Mouse (Mus musculus): ENCODE data around the gene Foxk1. TPM values are rescaled to one million over a fixed set of nuclear protein-coding genes. Genes with fewer than 3 reads are reported as not detected.
A peak's percentile ranks its signal among the peaks of the same experiment; 100 is the strongest.

Gene Foxk1
- total RNA-seq, 2 experiments from 2014 or later: 16.2 TPM

DNA sequence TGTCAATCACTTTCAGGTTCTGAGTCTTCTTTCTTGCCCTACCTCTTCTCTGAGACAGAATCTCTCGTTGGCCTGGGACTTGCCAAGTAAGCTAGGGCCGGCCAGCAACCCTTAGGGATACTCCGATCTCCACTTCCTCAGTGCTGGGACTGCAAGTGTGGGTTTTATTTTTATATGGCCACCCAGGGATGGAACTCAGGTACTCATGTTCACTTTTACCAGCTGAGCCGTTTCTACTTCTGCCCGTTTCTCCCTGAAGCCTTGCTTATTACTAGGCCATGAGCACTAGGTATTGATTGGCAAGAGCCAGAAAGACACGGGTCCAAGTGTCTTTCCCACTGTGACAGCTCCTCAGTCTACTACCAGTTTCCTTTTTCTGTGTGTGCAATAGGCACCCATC is 61.7 kb downstream of the Foxk1 start:
- intact Hi-C loops (cut with DNase I): loop anchor here (1.0 kb wide), 1 partner anchor 21 kb away; no protein-coding TSS in a partner anchor
- DNase-seq (ENCODE audit: low spot score): no peak

DNA sequence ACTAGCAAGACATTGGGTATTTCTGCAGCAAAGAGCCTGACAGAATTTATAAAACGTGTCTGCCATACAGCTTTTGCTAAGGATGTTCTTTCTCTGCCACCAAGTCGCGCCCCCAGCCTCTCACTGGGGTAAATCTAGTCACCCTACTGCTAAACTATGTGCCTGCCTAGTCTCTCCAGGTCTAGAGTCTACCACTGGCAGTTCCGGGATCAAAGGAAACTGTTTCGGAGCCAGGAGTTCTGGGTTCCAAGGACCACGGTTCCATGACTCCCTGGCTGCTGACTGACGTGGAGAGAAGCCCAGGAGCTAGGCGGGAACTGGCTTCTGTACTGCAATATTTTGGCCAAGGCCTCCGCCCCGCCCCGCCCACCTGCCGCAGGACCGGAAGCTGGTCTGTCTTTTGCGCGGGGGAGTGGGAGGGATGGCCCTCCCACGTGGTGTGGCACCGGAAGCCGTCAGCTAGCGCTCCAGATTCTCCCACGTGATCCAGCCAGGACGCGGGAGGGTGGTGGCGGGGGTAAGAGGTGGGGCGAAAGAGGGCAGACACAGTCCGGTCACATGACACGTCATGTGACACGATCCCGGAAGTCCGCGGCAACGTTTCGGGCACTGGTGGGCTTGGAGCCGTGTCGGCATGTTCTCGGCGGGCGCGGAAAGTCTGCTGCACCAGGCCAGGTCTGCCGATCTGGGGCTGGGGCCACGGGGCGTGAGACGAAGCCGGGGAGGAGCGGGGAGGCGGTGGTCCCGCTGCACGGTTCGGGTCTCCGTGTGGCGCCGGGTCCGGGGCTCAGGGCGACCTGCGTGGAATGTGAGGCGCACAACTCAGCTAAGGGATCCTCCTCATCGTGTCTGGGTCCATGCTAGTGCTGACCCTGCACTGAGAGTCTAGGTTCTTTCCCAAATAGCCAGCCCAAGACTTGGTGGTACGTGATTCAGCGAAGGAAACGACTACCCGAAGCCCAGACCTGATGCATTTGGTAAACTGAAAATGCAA is 62.5 kb downstream of the Foxk1 start, which contains the start of gene Ap5z1:
TSS of gene Ap5z1 (plus strand) at position 484 of the 994 bp plus-strand sequence.
- intact Hi-C loops (cut with DNase I): loop anchor here (1.0 kb wide), 1 partner anchor 21 kb away; no protein-coding TSS in a partner anchor
- DNase-seq (ENCODE audit: low spot score): peak; percentile 91

DNA sequence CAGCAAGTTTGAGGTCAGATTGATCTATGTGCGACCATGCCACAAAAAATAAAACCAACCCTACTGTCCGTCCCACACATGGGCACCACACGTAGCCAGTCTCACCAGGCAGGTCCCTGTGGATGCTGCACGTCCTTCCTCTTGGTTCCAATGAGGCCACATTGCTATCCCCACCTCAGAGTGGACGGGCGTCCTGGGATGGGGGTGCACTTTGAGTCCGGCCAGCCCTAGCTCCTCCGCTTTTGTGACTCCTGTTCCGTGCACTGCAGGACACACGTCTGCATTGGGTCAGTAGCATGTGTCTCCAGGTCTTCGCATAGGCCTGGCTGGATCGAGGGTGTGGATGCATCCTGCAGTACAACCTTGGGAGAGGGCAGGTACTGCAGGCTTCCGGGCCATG is 67.1 kb downstream of the Foxk1 start:
- intact Hi-C loops (cut with DNase I): no loop called here
- DNase-seq (ENCODE audit: low spot score): no peak

DNA sequence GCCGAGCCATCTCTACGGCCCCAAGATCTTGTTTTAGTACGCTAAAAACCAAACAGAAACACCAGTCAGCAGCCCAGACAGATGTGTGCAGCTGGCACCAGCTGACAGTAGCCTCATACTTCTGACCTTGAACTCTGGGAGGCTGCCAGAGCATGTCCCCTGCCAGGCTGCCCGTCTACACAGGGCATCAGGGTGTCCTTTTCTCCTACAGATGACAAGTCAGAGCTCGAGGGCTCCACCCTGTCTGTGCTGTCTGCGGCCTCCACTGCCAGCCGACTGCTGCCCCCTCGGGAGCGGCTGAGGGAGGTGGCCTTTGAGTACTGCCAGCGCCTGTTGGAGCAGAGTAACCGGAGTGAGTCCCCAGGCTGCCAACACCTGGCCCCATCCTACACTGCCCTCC is 68.5 kb downstream of the Foxk1 start:
- intact Hi-C loops (cut with DNase I): no loop called here
- no peak for DNase-seq (ENCODE audit: low spot score)

DNA sequence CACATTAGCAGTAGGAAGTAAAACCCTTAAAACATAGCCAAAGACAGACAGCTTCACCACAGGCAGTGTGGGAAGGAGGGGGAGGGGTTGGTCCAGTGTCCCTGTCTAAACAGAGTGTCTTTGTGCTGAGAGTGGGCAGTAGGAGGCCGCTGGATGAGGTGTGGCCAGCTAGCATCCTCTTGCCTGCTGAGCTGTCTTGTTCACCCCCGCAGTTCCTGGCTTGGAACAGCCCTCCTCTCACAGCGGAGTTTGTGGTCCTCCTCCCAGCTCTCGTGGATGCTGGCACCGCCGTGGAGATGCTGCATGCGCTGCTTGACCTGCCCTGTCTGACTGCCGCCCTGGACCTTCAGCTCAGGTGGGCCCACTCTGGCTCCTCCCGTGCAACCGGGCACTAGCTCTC is 72.4 kb downstream of the Foxk1 start:
- intact Hi-C loops (cut with DNase I): no loop called here
- no peak for DNase-seq (ENCODE audit: low spot score)

DNA sequence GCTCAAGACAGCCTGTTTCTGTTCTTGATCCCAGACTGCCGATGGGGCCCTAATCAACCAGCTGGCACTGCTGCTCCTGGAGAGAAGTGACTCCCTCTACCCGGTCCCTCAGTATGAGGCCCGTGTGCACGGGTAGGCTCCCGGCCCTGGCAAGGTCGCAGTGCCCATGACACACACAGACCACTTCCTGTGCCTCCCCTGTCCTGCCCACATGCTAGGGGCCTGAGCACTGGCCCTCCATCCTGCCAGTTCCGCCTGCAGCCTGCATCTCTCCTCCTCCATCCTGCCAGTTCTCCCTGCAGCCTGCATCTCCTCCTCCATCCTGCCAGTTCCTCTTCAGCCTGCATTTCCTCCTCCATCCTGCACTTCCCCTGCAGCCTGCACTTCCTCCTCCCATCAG is 74.4 kb downstream of the Foxk1 start:
- no peak for DNase-seq (ENCODE audit: low spot score)
- intact Hi-C loops (cut with DNase I): loop anchor here (5.0 kb wide), 2 partner anchors 147 to 242 kb away; no protein-coding TSS in a partner anchor

DNA sequence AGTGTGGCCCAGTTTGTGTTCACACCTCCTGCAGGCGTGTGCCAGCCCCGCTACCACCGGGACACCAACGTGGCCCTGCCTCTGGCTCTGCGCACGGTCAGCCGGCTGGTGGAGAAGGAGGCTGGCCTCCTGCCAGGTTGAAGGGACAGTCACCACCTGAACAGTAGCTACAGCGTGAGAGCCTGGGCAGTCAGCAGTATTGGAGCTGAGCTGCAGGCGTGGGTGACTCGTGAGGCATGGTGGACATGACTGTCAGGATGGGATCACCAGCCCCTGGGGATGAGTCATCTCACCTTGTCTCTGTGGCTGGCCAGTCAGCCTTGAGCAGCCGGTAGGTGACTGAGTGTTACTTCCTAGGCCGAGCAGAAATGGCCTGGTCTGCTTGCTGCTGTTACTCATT is 76.0 kb downstream of the Foxk1 start:
- intact Hi-C loops (cut with DNase I): loop anchor here (5.0 kb wide), 2 partner anchors 145 to 240 kb away; no protein-coding TSS in a partner anchor
- no peak for DNase-seq (ENCODE audit: low spot score)

DNA sequence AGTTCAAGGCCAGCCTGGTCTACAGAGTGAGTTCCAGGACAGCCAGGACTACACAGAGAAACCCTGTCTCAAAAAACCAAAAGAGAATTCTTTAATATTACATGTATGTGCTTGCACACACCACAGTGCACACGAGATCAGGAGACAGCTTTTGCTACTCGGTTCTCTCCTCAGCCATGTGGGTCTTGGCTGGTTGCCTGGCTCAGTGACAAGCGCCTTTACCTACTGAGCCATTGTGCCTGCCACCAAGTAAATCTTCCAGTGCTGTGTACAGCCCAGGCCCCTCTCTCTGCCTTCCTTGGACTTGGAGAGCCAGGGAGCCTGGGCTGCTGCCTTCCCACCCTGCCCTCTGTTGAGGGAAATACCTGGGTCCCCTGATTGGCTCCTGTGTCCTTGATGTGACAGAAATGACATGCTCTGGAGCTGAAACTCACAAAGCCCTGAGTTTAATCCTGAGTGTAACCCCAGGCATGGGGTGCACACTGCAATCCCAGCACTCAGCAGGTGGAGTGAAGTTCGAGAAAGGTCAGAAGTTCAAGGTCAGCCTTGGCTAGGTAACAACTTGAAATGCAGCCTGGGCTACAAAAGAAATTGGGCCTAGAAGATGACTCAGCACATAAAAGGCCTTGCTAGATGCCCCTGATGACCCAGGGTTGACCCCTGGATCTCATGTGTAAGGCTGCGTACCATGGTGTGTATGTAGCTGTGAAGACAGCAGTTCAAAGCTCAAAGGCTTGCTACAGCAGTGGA is 76.7 kb downstream of the Foxk1 start:
- intact Hi-C loops (cut with DNase I): loop anchor here (2.0 to 5.0 kb wide), 3 partner anchors 75 to 239 kb away; no protein-coding TSS in a partner anchor
- DNase-seq (ENCODE audit: low spot score): no peak

DNA sequence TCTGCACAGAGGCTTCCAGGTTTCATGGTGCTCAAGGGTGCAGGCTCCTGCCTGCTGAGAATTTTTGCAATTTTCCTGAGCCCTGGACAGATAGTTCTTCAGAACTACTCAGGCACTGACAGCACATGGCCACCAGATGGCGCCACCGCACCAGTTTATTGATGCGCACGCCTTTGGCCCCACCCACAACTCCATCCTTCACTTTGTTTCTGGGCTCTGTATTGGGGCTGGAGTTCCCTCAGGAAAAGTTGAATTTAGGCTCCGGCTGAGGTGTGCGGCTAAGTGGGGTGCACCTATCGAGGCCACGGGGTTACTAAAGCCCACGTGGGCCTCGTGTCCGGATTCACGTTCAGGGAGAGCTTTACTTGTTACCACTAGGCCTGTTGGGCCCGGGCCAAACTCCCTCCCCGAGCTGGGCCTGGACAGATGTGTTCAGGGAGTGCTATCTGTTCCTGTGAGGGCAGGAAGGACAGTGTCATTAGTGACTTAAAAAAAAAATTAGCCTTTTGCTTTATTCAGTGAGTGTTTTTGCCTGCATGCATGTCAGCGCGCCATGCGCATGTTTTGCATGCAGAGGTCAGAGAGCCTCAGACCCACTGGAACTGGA is 77.6 kb downstream of the Foxk1 start:
- intact Hi-C loops (cut with DNase I): loop anchor here (2.0 to 5.0 kb wide), 3 partner anchors 74 to 238 kb away; no protein-coding TSS in a partner anchor
- peak; percentile 42 for DNase-seq (ENCODE audit: low spot score)

DNA sequence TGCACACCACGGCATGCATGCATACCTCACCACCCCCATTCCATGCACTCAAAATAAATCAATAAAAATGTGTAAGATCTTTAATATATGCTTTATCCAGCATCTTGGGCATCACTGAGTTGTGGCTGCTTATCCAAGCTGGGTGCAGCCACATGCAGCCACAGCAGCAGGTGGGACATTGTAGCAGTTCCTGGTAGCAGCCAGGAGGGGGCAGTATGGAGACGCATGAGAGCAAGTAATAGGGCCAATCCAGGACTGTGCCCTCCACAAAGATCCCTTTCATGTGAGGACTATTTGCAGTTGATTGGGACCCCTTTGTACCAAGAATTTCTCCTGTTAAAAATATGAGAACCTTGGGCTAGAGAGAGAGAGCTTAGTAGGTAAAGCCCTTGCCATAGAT is 81.2 kb downstream of the Foxk1 start:
- DNase-seq (ENCODE audit: low spot score): no peak

DNA sequence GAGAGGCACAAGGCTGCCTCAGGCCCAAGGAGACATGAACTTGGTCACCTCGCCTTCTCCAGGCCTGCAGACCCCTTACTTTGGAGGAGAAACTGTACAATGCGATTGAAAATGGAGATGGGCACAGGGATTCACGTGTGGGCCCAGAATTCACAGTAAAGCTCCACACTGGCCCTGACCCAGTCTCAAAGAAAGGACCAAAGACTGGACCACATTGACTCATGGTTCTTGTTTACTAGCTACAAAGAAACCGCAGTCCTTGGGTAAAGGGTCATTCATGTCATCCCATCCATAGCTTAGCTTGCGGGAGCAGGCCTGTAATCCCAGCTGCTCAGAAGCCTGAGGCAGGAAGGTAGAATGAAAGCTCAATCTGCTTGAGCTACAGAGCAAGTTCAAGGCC is 82.3 kb downstream of the Foxk1 start:
- intact Hi-C loops (cut with DNase I): no loop called here
- no peak for DNase-seq (ENCODE audit: low spot score)

More for the DNA sequence above, 81.2 kb downstream of the Foxk1 start:
- intact Hi-C loops (cut with DNase I): no loop called here

DNA sequence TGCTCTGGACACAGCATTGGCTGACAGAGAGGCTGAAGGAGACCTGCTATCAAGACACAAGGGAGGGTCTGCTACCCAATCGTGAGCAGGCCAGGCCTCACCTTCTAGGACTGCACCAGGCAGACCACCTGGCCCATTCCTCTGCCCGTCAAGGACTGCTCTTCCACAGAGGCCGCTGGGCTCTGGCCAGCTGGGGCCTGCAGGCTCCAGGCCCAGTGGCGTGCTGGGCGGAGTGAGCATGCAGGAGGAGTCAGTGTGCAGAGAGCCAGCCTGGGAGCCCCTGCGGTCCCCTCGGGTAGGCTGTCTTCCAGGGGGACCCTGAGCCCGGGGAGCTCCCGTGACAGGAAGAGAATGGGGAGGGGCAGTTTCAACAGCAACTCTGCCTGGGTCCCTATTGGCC is 85.4 kb downstream of the Foxk1 start:
- intact Hi-C loops (cut with DNase I): no loop called here
- DNase-seq (ENCODE audit: low spot score): no peak

DNA sequence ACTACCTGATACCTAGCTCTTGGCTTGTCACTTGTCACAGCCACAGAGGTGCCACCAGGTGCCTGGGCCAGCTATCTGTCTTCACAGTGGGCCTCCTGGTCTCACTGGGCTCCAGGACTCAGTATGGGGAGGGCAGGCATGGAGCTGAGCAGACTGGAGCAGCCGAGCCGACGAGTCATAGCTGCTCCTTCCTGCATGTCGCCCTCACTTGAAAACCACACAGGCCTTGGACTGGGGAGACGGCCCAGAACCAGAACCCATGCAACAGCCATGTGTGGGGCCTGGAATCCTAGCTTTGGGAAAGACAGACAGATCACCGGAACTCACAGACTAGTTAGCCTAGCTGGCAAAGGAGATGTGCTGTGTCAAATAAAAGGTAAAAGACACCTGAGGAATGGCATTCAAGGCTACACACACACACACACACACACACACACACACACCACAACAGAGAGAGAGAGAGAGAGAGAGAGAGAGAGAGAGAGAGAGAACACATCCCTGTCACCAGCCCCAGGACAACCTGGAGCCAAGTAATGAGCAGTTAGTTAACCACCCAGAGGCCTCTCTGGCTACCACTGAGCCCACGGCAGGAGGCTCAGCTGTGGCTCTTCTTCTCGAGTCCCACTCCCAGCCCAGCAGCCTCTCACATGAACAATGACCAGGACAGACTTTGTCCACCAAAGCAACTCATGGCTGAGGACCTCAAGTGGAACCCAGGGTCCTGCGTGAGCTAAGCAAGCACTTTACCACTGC is 88.8 kb downstream of the Foxk1 start:
- intact Hi-C loops (cut with DNase I): no loop called here
- DNase-seq (ENCODE audit: low spot score): no peak

DNA sequence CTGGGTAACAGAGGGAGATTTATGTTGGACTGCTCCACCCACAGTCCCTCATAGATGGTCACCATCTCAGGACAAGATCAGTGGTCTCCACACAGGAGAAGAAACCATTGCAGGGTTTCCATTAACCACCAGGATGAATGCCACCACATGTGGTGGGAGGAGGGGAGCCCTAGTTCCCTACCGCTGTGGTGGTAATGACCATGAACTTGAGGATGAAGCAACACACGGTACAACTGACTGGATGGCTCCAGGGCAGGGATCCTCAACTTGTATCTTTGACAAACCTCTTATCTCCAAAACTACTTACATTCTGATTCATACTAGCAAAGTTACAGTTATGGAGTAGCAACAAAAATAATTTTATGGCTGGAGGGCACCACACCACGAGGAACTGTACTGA is 92.0 kb downstream of the Foxk1 start:
- intact Hi-C loops (cut with DNase I): no loop called here

DNA sequence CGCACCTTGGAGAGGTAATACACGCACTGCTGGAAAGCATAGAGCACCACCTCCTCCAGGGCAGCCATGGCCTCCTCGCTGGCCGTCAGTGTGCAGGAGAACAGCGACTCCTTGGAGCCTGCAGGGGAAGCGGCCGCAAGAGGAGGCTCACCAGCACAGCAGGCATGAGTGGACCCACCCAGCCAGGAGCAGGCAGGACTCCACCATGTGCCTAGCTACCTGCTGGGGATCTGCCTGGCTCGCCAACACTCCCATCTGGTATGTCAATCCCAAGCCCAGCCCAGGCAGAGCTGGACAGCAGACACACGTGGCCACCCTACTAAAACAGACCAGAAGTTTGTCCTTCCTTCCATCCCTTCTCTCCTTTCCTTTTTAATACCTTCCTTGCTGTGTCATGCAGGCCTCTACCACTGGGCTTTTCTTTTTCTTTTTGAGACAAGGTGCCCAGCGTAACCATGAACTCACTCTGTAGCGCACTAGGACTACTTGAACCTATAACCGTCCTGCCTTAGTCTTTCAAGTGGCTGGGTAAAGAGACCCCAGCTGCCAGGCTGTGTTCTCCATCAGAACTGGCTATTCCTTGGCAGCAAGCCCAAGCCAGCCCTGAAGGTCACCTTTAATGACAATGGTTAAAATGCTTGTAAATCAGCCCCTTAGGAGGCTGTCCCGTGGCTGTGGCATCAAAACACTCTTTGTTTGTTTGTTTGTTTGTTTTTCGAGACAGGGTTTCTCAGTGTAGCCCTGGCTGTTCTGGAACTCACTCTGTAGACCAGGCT is 94.2 kb downstream of the Foxk1 start:
- no peak for DNase-seq (ENCODE audit: low spot score)
- intact Hi-C loops (cut with DNase I): loop anchor here (5.0 kb wide), 1 partner anchor 222 kb away; no protein-coding TSS in a partner anchor

More for the DNA sequence above, 92.0 kb downstream of the Foxk1 start:
- DNase-seq (ENCODE audit: low spot score): no peak

DNA sequence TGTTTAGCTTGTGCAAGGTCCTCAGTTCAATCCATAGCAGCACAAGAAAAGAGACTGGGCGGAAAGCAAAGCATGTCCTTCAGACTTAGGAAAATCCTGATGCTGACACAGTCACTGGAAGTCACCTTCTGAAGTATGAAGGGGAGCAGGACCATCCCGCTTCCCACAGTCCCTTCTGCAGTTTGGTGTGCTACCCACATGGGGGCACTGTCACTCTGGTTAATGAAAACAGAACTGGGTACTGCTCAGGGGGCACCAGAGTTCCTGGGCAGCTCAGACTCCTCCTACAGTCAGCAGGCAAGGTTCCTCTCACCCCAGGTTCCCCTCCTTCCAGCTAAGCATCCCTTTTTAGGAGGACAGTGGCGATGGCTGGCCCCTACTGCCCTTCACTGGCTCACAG is 97.7 kb downstream of the Foxk1 start:
- intact Hi-C loops (cut with DNase I): loop anchor here (5.0 kb wide), 1 partner anchor 218 kb away; no protein-coding TSS in a partner anchor
- DNase-seq (ENCODE audit: low spot score): no peak

DNA sequence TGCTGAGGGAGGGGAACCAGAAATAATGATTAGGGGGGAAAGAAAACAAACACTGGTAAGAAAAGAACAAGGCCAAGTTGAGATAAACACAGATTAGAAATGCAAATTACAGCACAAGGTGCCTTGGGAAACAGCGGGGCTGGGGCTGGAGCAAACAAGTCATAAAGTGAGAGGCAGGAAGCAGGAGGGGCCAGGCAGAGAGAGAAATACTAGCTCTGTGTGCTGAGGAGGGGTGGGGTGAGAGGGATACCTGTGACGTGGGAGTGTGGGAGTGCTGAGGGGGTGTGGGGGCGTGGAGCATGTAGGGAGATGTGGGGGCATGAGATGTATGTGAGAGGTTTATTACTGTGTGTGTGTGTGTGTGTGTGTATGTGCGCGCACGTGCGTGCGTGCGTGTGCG is 99.6 kb downstream of the Foxk1 start:
- intact Hi-C loops (cut with DNase I): no loop called here
- no peak for DNase-seq (ENCODE audit: low spot score)

DNA sequence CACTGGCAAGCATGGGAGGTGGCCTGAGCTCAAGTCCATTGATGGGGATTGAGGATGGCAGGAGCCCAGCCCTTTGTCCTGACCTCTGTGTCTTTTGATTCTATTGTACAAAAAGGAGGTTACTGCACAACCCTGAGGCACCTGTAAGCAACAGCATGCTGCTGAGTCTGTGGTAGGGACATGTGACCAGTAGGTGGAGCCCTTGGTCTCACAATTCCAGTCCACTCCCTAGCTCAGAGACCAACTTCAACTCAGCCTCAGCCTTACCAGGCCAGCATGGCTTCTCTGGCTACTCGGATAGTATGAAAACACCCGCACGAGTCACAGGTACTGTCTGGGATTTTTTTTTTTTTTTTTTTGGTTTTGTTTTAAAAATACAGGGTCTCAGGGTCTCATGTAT is 101.1 kb downstream of the Foxk1 start:
- intact Hi-C loops (cut with DNase I): loop anchor here (2.0 kb wide), 1 partner anchor 48 kb away; the partner anchor contains the start of gene Radil
- peak; percentile 54 for DNase-seq (ENCODE audit: low spot score)

Data from heart, postnatal 25 days (tissue).